Mouse (Mus musculus) naive thymus-derived CD4-positive, alpha-beta T cell, adult 2 months (primary cell): ENCODE data around the gene Med12l.
A peak's percentile ranks its signal among the peaks of the same experiment; 100 is the strongest.

Source experiments
- DNase-seq: peaks from one replicate; pipeline ENCODE4 v3.0.0-alpha.2; 2011; ENCODE audit warnings: low read depth

Med12l gene

GRCm38 (mm10) chr3:59191674-59192073, 186.0 kb downstream of the Med12l start:
- no peak for DNase-seq

DNA sequence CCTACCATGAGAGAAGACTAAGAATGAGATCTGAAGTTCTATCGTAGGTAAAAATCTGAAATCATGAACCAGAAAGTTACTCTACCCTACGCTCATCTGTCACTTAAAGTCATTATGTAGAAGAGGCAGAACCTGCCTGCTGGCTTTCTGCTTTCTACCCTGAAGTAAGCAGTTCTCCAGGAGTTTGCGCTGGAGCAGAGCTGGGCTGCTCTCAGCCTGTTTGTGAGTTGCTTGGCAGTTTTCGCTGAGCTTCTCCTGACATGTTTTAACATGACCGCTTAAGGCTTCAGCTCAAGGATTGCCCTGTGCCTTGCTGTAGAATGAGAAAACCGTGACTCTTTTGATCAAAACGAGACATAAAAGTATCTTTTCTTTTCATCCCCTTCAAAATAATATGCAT, 188.5 kb downstream of the Med12l start:
- DNase-seq = no peak

DNA sequence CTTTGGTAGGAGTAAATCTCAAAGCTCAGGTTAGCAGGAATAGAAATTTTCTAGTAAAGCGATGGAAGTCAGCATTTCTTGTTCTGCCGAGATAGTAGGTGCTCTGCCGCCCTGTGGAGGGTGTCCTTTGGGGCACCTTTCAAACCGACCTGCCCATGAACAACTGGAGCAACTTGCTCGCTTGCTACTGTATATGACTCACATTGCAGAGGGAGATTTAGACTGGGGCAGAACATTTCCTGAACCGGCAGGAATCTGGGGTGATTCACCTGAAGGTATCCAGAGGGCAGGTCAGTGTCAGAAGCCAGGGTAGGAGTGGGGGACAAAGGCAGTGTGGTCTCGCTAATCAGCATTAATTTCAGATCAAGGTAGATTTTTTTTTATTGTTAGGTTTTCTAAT, 189.3 kb downstream of the Med12l start, which contains the start of gene Gpr87:
TSS of gene Gpr87 (minus strand) at position 167 of the 400 bp plus-strand sequence.
- DNase-seq = no peak

DNA sequence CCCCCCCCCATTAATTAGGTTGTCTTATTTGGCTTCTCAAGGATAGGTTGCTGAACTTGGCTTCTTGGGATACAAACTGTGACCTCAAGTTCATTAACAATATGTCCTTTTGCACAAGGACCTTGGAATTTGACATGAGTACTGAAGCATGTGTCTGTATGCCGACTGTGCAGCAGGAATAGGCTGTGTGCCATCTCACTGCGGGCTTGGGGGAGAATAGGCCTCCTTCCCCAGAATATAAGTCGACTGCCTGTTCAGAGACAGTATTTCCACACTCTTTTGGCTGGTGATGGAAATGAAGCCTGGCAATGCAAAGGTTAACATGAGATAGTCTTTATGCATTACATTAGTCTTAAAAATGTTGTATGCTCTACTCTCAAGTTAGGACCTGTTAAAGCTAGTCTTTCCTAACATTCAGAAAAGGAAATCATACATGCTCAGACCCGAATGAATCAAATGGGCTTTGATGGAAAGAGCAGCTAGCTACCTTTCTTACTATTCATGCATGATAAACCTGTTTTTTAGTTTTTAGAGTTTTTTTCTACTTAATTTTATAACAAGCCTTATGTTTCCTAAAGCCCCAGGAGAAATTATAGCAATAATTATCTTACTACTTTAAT, 191.8 kb downstream of the Med12l start:
- DNase-seq = no peak

DNA sequence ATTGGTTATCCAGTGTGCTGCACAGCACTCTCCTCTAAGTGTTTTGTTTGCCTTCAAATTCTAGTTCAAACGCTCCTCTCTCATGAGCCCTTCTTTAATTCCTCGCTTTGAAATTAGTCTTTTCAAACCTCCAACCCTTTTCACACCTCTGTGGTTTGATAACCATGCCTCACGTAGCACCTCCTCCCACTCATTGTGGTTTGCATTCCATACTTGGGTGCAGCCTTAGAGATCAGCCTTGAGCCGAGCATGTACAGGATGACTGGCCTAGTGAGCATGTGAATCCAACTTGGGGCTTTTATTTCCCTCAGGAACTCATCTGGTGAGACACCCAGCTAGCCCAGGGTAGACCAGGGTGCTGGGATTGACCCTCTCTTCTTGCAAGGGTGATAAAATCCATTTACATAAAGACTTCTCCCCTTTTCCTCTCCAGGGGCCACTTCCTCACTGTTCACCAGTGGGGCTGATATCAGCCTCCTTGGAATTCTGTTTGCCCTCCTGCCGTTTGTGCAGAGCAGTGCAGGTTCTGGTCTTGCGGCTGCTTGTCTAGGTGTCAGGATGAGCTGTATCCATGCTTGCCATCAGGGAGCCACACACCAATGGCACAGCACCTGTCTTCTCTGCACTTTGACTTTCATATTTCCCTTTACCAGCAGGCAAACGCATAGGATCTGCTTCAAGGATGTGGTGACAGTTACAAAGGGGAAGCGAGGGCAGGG, 198.3 kb downstream of the Med12l start:
- DNase-seq = peak; percentile 49

GRCm38 (mm10) chr3:59204719-59205503, 199.3 kb downstream of the Med12l start:
- peak; percentile 11 for DNase-seq

DNA sequence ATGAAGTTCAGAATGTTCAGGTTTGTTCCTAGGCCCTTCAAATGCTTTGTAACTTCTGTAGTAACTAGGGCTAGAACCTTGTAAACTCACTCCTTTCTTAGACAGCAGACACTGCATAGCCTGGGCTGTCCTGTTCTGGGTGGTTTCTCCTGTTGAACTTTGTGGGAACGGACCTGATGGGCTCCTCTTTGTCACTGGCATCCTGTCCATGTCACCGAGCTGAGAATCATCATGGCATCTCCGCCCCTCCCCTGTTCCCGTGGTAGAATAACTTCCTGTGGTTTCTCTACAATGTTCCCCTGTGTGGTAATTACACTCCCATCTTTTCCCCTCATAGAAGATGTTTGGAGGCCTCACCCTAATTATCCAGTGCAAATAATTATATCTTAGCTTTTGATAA, 200.3 kb downstream of the Med12l start:
- DNase-seq = peak; percentile 59

- peak; percentile 80 for DNase-seq
Observed at GRCm38 (mm10) chr3:59208650-59209548, 203.3 kb downstream of the Med12l start.

DNA sequence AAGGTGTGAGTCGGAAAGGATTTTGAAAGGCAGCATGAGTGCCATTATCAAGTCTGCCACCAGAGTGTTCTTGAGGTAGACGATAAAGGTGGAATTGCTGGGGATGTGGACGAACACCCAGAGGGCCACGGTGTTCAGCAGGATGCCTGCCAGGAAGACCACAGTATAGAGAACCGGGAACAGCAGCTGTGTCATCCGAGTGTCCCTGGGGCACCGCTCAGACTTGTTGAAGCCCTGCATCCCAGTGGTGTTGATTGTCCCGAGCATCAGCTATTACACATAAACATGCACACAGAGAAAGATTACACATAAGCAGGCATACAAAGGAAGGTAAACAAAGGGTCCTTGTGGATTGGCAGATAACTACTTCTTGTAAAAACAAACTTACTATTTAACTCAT, 204.5 kb downstream of the Med12l start:
- DNase-seq = no peak

- no peak for DNase-seq
Observed at GRCm38 (mm10) chr3:59210727-59211126, 205.1 kb downstream of the Med12l start, which contains the start of gene P2ry13. P2ry13 (minus strand) TSS chr3:59210882.

- DNase-seq = no peak
Observed at GRCm38 (mm10) chr3:59211784-59212183, 206.2 kb downstream of the Med12l start.

DNA sequence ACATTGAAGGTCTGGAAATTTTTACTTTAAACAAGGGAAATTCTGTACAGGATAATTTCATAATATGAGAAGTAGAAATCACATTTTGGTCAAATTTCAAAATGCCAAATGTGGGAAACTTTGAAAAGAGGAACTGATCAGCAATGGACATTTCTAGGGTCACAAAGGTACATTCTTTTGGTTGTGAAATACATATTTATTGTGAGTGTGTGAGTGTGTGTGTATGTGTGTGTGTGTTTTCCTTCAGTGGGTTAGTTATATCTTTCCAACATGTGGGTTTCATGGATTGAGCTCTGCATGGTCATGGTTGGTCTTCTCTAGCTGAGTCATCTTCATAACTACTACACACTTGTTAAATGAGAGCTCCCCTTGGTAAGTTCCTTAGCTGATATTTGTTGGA, 206.8 kb downstream of the Med12l start:
- no peak for DNase-seq

DNA sequence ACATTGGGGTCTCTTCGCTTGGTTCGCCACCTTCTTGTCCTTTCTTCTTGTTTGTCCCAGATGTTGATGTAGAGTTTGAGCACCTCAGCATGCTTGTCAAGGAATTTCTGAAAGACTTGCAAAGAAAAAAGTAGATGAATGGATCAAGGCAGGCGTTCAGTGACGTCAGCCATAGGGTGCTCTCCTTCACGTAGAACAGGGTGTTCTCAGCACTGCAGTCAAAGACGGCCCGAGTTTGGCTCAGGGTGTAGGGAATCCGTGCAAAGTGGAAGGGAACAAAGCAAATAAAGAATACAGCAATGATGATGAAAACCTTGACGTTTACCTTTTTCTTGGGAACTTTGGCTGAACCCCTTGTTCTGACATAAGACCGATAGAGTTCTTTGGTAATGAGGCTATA, 211.6 kb downstream of the Med12l start:
- no peak for DNase-seq

- DNase-seq = no peak
Observed at GRCm38 (mm10) chr3:59219326-59219725, 213.7 kb downstream of the Med12l start.

DNA sequence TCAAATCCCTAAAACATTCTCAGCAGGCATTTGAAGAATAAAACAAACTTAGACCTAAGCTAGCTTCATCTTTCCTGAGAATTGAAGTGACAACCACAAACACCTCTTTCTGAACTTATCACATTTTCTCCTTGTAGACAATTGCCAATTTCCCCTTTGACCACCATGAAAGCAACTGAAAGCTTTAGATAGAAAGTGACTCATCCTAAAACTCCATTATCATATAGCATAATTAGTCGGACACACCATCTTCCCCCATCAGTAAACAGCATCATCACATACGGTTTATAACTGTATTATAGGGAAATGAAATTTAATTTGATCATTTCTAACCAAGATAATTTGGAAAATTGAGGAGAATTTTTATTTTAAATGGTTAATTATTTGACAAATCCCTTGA, 216.7 kb downstream of the Med12l start:
- no peak for DNase-seq

GRCm38 (mm10) chr3:59225411-59225810, 219.8 kb downstream of the Med12l start:
- DNase-seq = no peak

DNA sequence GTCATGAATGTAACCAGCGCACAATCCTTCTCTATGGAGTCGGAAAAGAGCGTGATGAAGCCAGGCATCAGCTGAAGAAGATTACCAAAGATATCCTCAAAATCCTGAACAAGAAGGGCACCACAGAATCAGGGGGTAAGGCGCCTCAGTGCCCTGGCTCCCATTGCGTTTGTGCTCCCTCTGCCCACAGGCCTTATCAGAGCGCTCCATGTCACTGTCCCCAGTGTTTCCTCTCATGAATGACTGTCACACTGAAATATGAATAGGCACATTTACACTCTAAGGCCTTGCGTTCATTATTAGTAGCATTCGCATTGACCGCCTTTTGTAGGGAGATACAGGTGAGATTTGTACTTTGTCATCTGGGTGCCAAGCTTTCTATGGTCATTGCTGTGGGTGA, 222.1 kb downstream of the Med12l start:
- no peak for DNase-seq

DNA sequence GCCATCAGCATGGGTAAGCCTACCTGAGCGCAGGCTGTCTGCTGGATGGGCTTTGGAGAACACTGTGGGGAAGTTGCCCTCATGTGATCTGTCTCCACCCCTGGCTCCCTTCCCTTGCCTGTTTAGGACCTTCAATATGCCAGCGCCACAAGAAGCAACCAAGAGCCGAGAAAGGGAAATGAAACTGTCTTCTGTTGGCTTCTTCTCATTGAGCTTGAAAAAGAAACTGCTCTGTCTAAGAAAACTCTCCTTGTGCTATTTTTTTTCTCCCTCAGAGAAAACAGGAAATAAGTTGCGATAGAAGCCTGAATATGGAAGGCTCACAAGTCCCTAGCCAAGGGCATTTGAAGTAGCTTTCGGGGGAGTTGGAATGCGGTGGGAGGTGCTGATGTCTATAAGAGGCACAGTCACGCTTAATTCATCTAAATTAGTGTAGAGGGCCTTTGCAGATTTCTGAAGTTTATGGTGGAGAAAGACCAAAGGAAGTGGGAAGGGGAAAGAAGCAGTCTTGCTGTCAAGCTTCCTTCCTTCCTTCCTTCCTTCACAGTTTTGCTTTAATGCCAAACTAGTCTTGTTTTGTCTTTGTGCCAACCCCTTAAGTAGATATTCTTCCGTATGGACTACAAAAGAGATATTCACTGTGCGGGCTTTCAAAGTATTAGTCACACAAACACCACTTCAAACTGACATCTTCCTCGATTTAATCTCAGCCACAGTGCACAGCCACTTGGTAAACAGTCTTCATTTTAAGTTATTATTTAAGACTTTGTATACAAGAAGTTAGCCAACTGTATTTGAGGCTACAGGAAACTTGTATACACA, 223.3 kb downstream of the Med12l start:
- peak; percentile 69 for DNase-seq

GRCm38 (mm10) chr3:59230912-59231311, 225.3 kb downstream of the Med12l start:
- DNase-seq = peak; percentile 44

- peak; percentile 73 for DNase-seq
Observed at GRCm38 (mm10) chr3:59234878-59235277, 229.3 kb downstream of the Med12l start.

GRCm38 (mm10) chr3:59243384-59243783, 237.8 kb downstream of the Med12l start:
- no peak for DNase-seq
